Mouse (Mus musculus): ENCODE measurements around the gene Pcnt. TPM values are rescaled to one million over a fixed set of nuclear protein-coding genes. Genes with fewer than 3 reads are reported as not detected.

The Pcnt gene
- 29.5 TPM for polyA plus RNA-seq (2015; fragmentation: Illumina TruSeq; extraction: RNeasy Lipid Tissue Mini Kit (QIAGEN cat#74804); ENCODE audit: insufficient read depth, low replicate concordance)

DNA sequence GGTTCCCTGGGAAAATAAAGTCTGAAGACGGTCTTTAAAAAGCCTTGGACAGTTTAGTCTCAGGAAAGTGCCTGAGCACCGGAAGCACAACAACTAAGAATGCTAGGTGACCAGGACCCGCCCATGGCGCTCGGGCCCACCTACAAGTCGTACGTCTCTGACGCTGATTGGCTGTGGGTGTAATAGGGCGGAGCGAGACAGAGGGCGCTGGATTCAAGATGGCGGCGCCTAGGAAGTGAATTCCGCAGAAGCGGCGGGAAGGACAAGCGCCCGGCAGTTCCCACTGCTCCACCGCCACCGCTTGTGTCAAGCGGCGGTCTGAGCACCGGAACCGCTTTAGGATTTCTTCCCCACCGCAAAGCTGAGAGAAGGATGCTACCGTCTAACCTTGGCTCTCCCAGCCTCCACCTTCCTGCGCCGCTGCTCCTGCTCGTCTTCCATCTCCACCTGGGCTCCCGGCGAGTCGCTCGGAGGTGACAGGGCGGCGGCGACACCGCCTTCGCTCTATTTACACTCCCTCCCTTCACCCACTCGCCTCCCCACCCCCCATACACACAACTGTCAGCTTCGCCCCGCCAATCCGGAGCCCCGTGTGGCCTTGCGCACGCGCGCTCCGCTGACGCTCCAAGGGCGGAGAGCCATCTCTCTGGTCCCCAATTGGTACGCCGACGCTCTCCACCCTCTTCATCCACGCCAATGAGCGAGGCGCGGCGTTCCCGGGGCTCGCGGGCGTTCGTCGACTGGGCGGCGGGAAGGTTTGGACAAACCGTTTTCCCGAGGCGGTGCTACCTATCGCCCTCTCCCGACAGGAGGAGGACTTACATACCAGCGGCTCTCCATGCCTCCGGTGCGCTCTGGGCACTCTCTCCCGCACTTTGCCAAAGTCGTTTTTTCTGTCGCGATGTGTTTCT is at the start of gene Pcnt:
Gene Pcnt, minus strand, starts transcription at position 609 of the 911 bp plus-strand sequence.

DNA sequence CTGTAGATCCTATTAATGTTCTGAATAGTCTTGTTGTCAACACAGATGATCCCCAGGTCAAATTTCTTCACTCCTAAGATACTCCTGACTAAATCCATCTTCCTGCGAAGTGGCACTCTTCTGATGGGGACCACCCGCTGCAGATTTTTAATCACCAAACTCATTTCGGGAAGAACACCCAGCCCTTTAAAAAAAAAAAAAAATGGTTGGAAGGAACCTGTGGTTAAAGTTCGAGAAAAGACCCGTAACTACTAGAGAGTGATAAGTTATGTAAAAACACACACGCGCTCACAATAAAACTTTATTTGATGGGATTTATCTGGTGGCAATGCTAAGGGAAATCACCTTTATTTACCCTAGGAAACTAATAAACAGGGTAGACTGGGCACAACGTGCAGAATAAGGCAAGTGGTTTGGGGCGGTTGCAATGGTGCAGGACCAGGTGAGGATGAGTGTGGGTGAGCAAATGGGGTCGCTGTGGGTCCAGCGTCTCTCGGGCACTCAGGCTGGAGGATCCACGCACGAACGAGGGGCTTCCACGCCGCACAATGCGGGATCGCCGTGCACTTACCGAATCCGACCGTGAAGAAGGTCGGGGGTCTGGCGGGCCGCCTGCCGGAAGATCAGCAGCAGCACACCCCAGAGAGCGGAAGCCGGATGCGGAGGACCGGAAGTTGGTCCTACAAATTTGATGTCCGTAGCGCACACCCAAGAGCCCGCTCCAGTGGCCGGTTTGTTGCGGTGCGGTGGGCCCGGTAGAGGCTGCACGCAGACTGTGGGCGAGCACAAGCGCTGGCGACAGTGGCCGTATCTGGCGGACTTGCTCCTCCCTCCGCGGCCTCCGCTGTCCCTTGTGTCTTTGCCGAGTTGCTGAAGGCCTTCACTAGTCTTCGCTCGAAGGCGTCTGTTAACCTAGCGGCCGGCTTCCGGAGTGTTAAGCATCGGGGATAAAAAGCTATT is 25.9 kb upstream of the Pcnt start, which contains the start of the genes Mcm3ap and Ybey:
Gene Mcm3ap, plus strand, starts transcription at position 725 of the 960 bp plus-strand sequence.
Gene Ybey, minus strand, starts transcription at position 912 of the 960 bp plus-strand sequence.

DNA sequence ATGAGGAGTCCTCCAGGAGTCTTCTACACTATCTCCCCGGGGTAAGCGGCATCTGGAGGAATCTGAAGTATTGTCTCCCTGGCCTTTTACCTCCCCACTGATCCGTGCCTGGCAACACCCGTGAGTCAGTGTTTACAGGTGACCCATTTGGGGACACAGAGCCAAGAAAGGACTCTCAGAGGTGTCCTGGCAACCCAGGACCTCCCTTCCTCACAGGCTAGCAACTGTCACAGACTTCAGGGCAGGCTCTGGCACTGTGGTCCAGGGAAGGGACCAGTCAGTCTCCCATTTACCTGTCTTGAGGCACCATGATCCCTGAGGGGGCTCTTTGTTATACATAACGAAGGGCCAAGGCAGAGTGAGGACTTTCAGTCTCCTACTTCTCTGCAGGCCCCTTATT is 6.3 kb upstream of the Pcnt start, which contains the start of gene 2610028H24Rik:
Gene 2610028H24Rik, plus strand, starts transcription at position 231 of the 400 bp plus-strand sequence.

DNA sequence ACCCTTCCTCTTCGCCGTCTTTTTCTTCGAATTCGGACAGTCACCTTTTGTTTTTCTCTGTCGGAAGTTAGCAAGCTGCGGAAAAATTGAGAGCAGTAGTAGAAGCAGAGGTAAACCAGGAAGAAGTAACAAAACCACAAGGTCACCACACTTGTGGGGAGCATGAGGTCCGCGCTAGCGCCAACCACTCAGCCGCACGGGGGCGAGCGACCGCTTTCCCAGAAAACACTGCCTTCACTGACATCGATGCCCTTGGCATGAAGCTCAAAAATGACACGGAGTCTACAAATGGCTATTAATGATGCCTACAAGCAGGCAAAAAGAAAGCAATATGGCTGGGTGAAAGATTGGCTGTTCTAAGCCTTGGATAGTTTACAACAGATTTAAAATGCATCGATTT is 2.3 kb downstream of the Pcnt start, which contains the start of gene AC141477.1:
Gene AC141477.1, minus strand, starts transcription at position 164 of the 400 bp plus-strand sequence.

DNA sequence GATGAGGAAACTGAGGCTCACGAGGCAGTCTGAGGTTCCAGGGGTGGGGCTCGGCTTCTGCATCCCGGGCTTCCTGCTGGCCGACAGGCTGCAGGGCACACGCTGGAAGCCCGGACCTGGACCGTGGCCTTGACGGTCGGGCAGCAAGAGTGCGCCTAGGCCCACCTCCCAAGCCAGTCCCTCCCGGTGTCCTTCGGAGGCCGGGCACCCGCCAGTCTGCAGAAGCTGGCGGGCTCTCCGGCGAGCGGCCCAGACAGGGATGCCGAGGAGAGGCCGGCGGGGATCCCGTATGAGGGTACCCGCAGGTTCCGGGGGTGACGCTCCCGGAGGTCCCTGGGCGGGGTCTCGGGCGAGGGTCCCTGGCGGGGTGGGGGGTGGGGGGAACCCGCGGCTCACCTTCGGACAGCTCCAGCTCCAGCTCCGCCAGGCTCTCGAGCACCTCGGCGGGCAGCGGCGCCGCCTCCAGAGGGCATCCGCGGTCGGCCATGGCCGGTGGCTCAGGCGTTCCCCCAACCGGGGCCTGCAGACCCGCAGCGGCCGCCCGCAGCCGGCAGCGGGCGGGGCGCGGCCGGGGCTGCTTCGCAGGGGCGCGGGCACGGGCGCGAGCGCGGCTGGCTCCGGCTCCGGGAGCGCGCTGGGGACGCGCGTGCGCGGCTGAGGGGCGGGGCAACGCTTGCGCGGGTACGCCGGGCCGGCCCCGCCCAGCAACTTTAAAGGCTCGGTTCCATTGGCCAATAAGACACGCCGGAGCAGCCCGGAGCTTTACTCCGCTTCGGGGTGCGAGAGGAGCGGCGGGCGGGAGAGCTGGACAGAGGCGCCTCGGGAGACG is 97.7 kb downstream of the Pcnt start, which contains the start of gene Dip2a:
Gene Dip2a, minus strand, starts transcription at position 581 of the 829 bp plus-strand sequence.

Other genes with a start within 250 kb of the Pcnt start
- 8.7 TPM for gene Prmt2, start 204.9 kb downstream of the Pcnt start, polyA plus RNA-seq (2015; fragmentation: Illumina TruSeq; extraction: RNeasy Lipid Tissue Mini Kit (QIAGEN cat#74804); ENCODE audit: insufficient read depth, low replicate concordance)
- 0.41 TPM for gene S100b, start 188.9 kb downstream of the Pcnt start, polyA plus RNA-seq (2015; fragmentation: Illumina TruSeq; extraction: RNeasy Lipid Tissue Mini Kit (QIAGEN cat#74804); ENCODE audit: insufficient read depth, low replicate concordance)
- 5.4 TPM for gene Dip2a, start 97.5 kb downstream of the Pcnt start, polyA plus RNA-seq (2015; fragmentation: Illumina TruSeq; extraction: RNeasy Lipid Tissue Mini Kit (QIAGEN cat#74804); ENCODE audit: insufficient read depth, low replicate concordance)
- gene AC141477.1, start 2.3 kb downstream of the Pcnt start, polyA plus RNA-seq (2015; fragmentation: Illumina TruSeq; extraction: RNeasy Lipid Tissue Mini Kit (QIAGEN cat#74804); ENCODE audit: insufficient read depth, low replicate concordance): not detected
- gene 2610028H24Rik, start 6.3 kb upstream of the Pcnt start, polyA plus RNA-seq (2015; fragmentation: Illumina TruSeq; extraction: RNeasy Lipid Tissue Mini Kit (QIAGEN cat#74804); ENCODE audit: insufficient read depth, low replicate concordance): not detected
- 54.3 TPM for gene Mcm3ap, start 26.1 kb upstream of the Pcnt start, polyA plus RNA-seq (2015; fragmentation: Illumina TruSeq; extraction: RNeasy Lipid Tissue Mini Kit (QIAGEN cat#74804); ENCODE audit: insufficient read depth, low replicate concordance)
- 2.1 TPM for gene Ybey, start 26.3 kb upstream of the Pcnt start, polyA plus RNA-seq (2015; fragmentation: Illumina TruSeq; extraction: RNeasy Lipid Tissue Mini Kit (QIAGEN cat#74804); ENCODE audit: insufficient read depth, low replicate concordance)
- 8.5 TPM for gene Lss, start 88.8 kb upstream of the Pcnt start, polyA plus RNA-seq (2015; fragmentation: Illumina TruSeq; extraction: RNeasy Lipid Tissue Mini Kit (QIAGEN cat#74804); ENCODE audit: insufficient read depth, low replicate concordance)
- gene Spatc1l, start 119.5 kb upstream of the Pcnt start, polyA plus RNA-seq (2015; fragmentation: Illumina TruSeq; extraction: RNeasy Lipid Tissue Mini Kit (QIAGEN cat#74804); ENCODE audit: insufficient read depth, low replicate concordance): not detected
- not detected for gene Ftcd, start 132.9 kb upstream of the Pcnt start, polyA plus RNA-seq (2015; fragmentation: Illumina TruSeq; extraction: RNeasy Lipid Tissue Mini Kit (QIAGEN cat#74804); ENCODE audit: insufficient read depth, low replicate concordance)
- gene Col6a2, start 180.8 kb upstream of the Pcnt start, polyA plus RNA-seq (2015; fragmentation: Illumina TruSeq; extraction: RNeasy Lipid Tissue Mini Kit (QIAGEN cat#74804); ENCODE audit: insufficient read depth, low replicate concordance): 3.7 TPM

Data from spleen, adult 10 weeks (tissue).